Mouse (Mus musculus) stomach, embryonic 16.5 days (tissue): ENCODE data around the gene Sult6b1. TPM values are rescaled to one million over a fixed set of nuclear protein-coding genes. Genes with fewer than 3 reads are reported as not detected.

Experiments used
- ATAC-seq: fragments of 200-750 bp; cut with Nextera tagmentation; 2 replicates; pipeline ENCODE4 v1.8.0; 2017; ENCODE audit warnings: moderate number of reproducible peaks, moderate TSS enrichment; ENCODE audit not compliant: insufficient read depth, low FRiP score
- H3K27ac ChIP-seq: fragments of 300-500 bp; sonication (generic); 2 replicates; pipeline ENCODE4 v1.5.1; 2014; ENCODE audit warnings: low read length
- H3K27me3 ChIP-seq: fragments of 300-500 bp; sonication (generic); 2 replicates; pipeline ENCODE4 v1.6.1; 2014; ENCODE audit warnings: low read length, control low read depth, mixed read lengths; ENCODE audit not compliant: control insufficient read depth, insufficient read depth
- H3K36me3 ChIP-seq: fragments of 300-500 bp; sonication (generic); 2 replicates; pipeline ENCODE4 v1.6.1; 2014; ENCODE audit warnings: low read length; ENCODE audit not compliant: control insufficient read depth, insufficient read depth
- H3K4me1 ChIP-seq: fragments of 300-500 bp; sonication (generic); 2 replicates; pipeline ENCODE4 v1.6.1; 2014; ENCODE audit warnings: low read length, control low read depth, mixed read lengths; ENCODE audit not compliant: control insufficient read depth, insufficient read depth
- H3K4me2 ChIP-seq: fragments of 300-500 bp; sonication (generic); 2 replicates; pipeline ENCODE4 v1.6.1; 2014; ENCODE audit warnings: low read depth, low read length, mixed read lengths
- H3K4me3 ChIP-seq: fragments of 300-500 bp; sonication (generic); replicated peaks from 2 replicates; pipeline ENCODE4 v1.5.1; 2014; ENCODE audit warnings: mild to moderate bottlenecking, low read length
- H3K9ac ChIP-seq: fragments of 300-500 bp; sonication (generic); 2 replicates; pipeline ENCODE4 v1.6.1; 2014; ENCODE audit warnings: low read length
- H3K9me3 ChIP-seq: fragments of 300-500 bp; sonication (generic); replicated peaks from 2 replicates; pipeline ENCODE4 v1.6.1; 2016; ENCODE audit warnings: low read length, control low read depth; ENCODE audit not compliant: control insufficient read depth
- WGBS: fragments of 180-500 bp; shearing (Covaris S2); extraction: QIAGEN DNeasy Blood & Tissue Kit; methylation state at CpG from one replicate; pipeline ENCODE4 v1.1.7; 2014; 5-methylcytosine and 5-hydroxymethylcytosine counted together
- polyA plus RNA-seq: library from polyadenylated mRNA; unstranded; fragments of >200 nt; fragmentation: Nextera tagmentation; extraction: Ambion mirVana; gene quantifications from 2 replicates; pipeline ENCODE4 v1.2.1, GENCODE M21; 2015

Sult6b1 gene
- polyA plus RNA-seq, 1 experiment from 2014 or later, result 0.21 TPM

DNA sequence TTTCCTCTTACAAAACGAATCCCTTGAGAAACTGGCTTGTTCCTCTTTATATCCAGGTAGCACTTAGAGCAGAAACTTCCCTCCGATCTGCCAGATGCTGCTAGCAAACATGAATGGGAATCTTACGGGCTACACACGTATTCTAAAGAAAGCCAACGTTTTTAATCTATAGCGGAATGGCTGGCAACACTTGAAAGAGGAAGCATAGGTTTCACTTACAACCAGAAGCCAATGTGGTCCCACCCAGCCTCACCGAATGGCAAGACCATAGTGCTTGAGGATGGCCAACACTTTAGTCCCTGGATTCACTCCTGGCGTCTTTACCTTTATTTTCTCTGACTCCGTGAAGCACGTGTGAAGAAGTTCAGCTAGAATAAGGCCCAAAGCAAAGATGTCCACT is 50.5 kb downstream of the Sult6b1 start:
- no peak overlapping the region for H3K4me3 ChIP-seq

GRCm38 (mm10) chr17:78842271-78842928 is 64.4 kb downstream of the Sult6b1 start:
- no peak; the same call in 1 of the 2 replicates for ATAC-seq
- no peaks in the 10 kb centered on the region for H3K4me1 ChIP-seq
- H3K36me3 ChIP-seq, result peaks cover 13% of the 10 kb centered on the region; the same call in 1 of the 2 replicates
- no peak overlapping the region for H3K27ac ChIP-seq
- H3K9ac ChIP-seq, result no peak overlapping the region
- H3K4me2 ChIP-seq, result no peak overlapping the region
- H3K9me3 ChIP-seq, result no peaks in the 10 kb centered on the region
- H3K27me3 ChIP-seq, result no peaks in the 10 kb centered on the region
- 84% methylated on average over 7 of the region's 7 CpGs for WGBS
- no peak overlapping the region for H3K4me3 ChIP-seq

More for the DNA sequence above, 50.5 kb downstream of the Sult6b1 start:
- Histone ChIP-seq H3K36me3 (no peaks in the 10 kb centered on the region), H3K4me1 (no peaks in the 10 kb centered on the region), H3K27me3 (no peaks in the 10 kb centered on the region), H3K9me3 (no peaks in the 10 kb centered on the region), H3K9ac (no peak overlapping the region), H3K4me2 (no peak overlapping the region), H3K27ac (no peak overlapping the region)
- 83% methylated on average over 10 of the region's 10 CpGs for WGBS
- ATAC-seq, result no peak

- Histone ChIP-seq H3K27me3 (no peaks in the 10 kb centered on the region), H3K9me3 (no peaks in the 10 kb centered on the region), H3K4me3 (peak overlapping the region; percentile 89), H3K4me2 (peak overlapping the region; percentile 75), H3K4me1 (no peaks in the 10 kb centered on the region; the same call in 1 of the 2 replicates), H3K36me3 (0 out of 2 replicates have a peak, but pooled peaks cover 2% of the 10 kb centered on the region), H3K27ac (peak overlapping the region; percentile 84), H3K9ac (peak overlapping the region; percentile 75)
- no peak for ATAC-seq
- 22% methylated on average over 2 of the region's 2 CpGs for WGBS
Observed at GRCm38 (mm10) chr17:78836056-78836455, 70.7 kb downstream of the Sult6b1 start.

- peak within 1 kb of the TSS; percentile 75 for H3K4me2 ChIP-seq
- H3K9me3 ChIP-seq, result no peaks in the 10 kb centered on the region
- peak within 1 kb of the TSS; percentile 90 for H3K9ac ChIP-seq
- H3K27me3 ChIP-seq, result no peaks in the 10 kb centered on the region
- no peaks in the 10 kb centered on the region for H3K36me3 ChIP-seq
- peak within 1 kb of the TSS; percentile 84 for H3K27ac ChIP-seq
- H3K4me1 ChIP-seq, result no peaks in the 10 kb centered on the region; the same call in 1 of the 2 replicates
- under 1% methylated on average over 79 of the region's 81 CpGs for WGBS
- peak within 1 kb of the TSS; percentile 89 for H3K4me3 ChIP-seq
- ATAC-seq, result peak; percentile 98
Observed at GRCm38 (mm10) chr17:78834856-78835835, 71.6 kb downstream of the Sult6b1 start, which contains the start of the genes Heatr5b and Gpatch11. Heatr5b (minus strand) TSS chr17:78835364. Gpatch11 (plus strand) TSS chr17:78835567.

Other genes with a start within 250 kb of the Sult6b1 start
- gene Strn, start 169.8 kb downstream of the Sult6b1 start, polyA plus RNA-seq, result 6.2 and 6.6 TPM in 2 replicates
- 12.0 and 14.0 TPM in 2 replicates for gene Heatr5b, start 71.6 kb downstream of the Sult6b1 start, polyA plus RNA-seq
- gene Gpatch11, start 71.4 kb downstream of the Sult6b1 start, polyA plus RNA-seq, result 38.3 and 43.6 TPM in 2 replicates
- gene Eif2ak2, start 24.4 kb downstream of the Sult6b1 start, polyA plus RNA-seq, result 10.7 and 13.1 TPM in 2 replicates
- 99.8 and 113 TPM in 2 replicates for gene Cebpzos, start 9.5 kb upstream of the Sult6b1 start, polyA plus RNA-seq
- 47.3 and 48.2 TPM in 2 replicates for gene Cebpz, start 30.1 kb upstream of the Sult6b1 start, polyA plus RNA-seq
- gene Ndufaf7, start 30.1 kb upstream of the Sult6b1 start, polyA plus RNA-seq, result 42.4 and 51.1 TPM in 2 replicates
- 32.9 and 35.7 TPM in 2 replicates for gene Prkd3, start 113.8 kb upstream of the Sult6b1 start, polyA plus RNA-seq
- gene Qpct, start 144.9 kb upstream of the Sult6b1 start, polyA plus RNA-seq, result 16.3 and 18.4 TPM in 2 replicates